Mouse (Mus musculus) forebrain, embryonic 10.5 days (tissue): Measurements from ENCODE around the gene Pmpca. TPM values are rescaled to one million over a fixed set of nuclear protein-coding genes. Genes with fewer than 3 reads are reported as not detected.
A peak's percentile ranks its signal among the peaks of the same experiment; 100 is the strongest.

Experiments
- DNase-seq: peaks from one replicate; pipeline ENCODE4 v3.0.0-alpha.2; 2017; ENCODE audit warnings: low spot score; ENCODE audit errors: extremely low spot score
- H3K27ac ChIP-seq: fragments of 300-500 bp; sonication (generic); 2 replicates; pipeline ENCODE4 v1.5.1; 2016; ENCODE audit warnings: mild to moderate bottlenecking
- H3K27me3 ChIP-seq: fragments of 300-500 bp; sonication (generic); 2 replicates; pipeline ENCODE4 v1.6.1; 2016; ENCODE audit warnings: mild to moderate bottlenecking; ENCODE audit not compliant: poor library complexity, severe bottlenecking
- H3K36me3 ChIP-seq: fragments of 300-500 bp; sonication (generic); replicated peaks from 2 replicates; pipeline ENCODE4 v1.6.1; 2016; ENCODE audit warnings: mild to moderate bottlenecking, moderate library complexity
- H3K4me1 ChIP-seq: fragments of 300-500 bp; sonication (generic); 2 replicates; pipeline ENCODE4 v1.6.1; 2016
- H3K4me3 ChIP-seq: fragments of 300-500 bp; sonication (generic); 2 replicates; pipeline ENCODE4 v1.5.1; 2016; ENCODE audit warnings: mild to moderate bottlenecking, moderate library complexity
- H3K9me3 ChIP-seq: fragments of 300-500 bp; sonication (generic); 2 replicates; pipeline ENCODE4 v1.6.1; 2016; ENCODE audit warnings: mild to moderate bottlenecking, moderate library complexity
- WGBS: fragments of 180-500 bp; shearing (Covaris S2); methylation state at CpG from one replicate; pipeline ENCODE4 v1.1.7; 2016; 5-methylcytosine and 5-hydroxymethylcytosine counted together
- polyA plus RNA-seq: library from polyadenylated mRNA; unstranded; fragments of >200 nt; fragmentation: Nextera tagmentation; extraction: Ambion mirVana; gene quantifications from 2 replicates; pipeline ENCODE4 v1.2.1, GENCODE M21; 2016

Gene Pmpca
- polyA plus RNA-seq, 1 experiment from 2014 or later = 151 TPM

DNA sequence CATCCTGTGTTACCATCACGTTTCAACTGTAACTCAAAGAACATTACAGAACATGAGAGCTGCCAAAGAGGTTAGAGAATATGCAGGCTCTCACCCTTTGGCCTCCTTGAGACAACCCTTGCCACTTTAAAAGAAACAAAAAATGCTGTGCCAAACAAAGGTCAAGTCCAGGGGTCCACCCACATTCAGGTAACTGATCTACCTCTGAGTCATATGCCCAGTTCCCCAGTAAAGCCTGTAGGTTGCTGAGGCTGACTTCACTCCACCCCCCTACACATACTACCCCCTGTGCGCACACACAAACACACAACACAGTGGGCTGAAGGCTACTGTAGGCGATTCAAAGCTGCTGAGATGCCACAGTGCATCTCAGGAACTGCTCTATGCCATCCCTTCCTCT, 1.4 kb upstream of the Pmpca start:
- Histone ChIP-seq H3K36me3 (peaks cover 76% of the 10 kb centered on the region), H3K9me3 (no peaks in the 10 kb centered on the region), H3K27ac (no peak overlapping the region), H3K27me3 (no peaks in the 10 kb centered on the region), H3K4me1 (peaks cover 30% of the 10 kb centered on the region), H3K4me3 (peak overlapping the region; percentile 98)
- 92% methylated on average over 3 of the region's 3 CpGs for WGBS
- DNase-seq = no peak

- H3K27ac ChIP-seq = peak overlapping the region; percentile 92
- 1% methylated on average over 45 of the region's 45 CpGs for WGBS
- H3K9me3 ChIP-seq = no peaks in the 10 kb centered on the region
- no peak for DNase-seq
- H3K4me3 ChIP-seq = peak overlapping the region; percentile 98
- peaks cover 30% of the 10 kb centered on the region for H3K4me1 ChIP-seq
- peaks cover 76% of the 10 kb centered on the region for H3K36me3 ChIP-seq
- no peaks in the 10 kb centered on the region for H3K27me3 ChIP-seq
Measured at GRCm38 (mm10) chr2:26388682-26389153, 421 bp upstream of the Pmpca start.

DNA sequence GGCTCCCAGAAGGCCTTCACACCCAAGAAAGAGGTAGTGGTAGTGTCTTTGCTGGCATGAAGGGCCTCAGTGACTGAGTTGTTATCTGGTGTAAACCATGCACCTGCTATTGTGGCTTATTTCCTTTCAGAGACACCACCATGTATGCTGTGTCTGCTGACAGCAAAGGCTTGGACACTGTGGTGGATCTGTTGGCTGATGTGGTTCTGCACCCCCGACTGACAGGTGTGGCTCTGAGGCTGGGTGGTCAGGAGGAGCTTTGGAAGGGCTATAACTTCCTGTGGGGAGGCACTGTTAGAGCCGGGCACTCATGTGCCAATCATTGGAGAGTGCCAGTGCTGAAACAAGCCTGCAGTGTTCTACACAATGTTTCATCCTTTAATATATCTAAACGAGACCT, 1.8 kb downstream of the Pmpca start:
- WGBS = 86% methylated on average over 3 of the region's 3 CpGs

GRCm38 (mm10) chr2:26391617-26392016, 2.5 kb downstream of the Pmpca start:
- 92% methylated on average over 6 of the region's 6 CpGs for WGBS
- Histone ChIP-seq H3K4me1 (peaks cover 30% of the 10 kb centered on the region), H3K36me3 (peaks cover 76% of the 10 kb centered on the region), H3K27me3 (no peaks in the 10 kb centered on the region), H3K9me3 (no peaks in the 10 kb centered on the region), H3K27ac (no peak overlapping the region), H3K4me3 (no peak overlapping the region)
- DNase-seq = no peak

More for the DNA sequence above, 1.8 kb downstream of the Pmpca start:
- H3K9me3 ChIP-seq = no peaks in the 10 kb centered on the region
- peaks cover 30% of the 10 kb centered on the region for H3K4me1 ChIP-seq
- no peak overlapping the region for H3K27ac ChIP-seq
- H3K4me3 ChIP-seq = 0 out of 2 replicates have a peak overlapping the region, but pooled peaks have one; percentile 98
- no peak for DNase-seq
- peaks cover 76% of the 10 kb centered on the region for H3K36me3 ChIP-seq
- no peaks in the 10 kb centered on the region for H3K27me3 ChIP-seq

DNA sequence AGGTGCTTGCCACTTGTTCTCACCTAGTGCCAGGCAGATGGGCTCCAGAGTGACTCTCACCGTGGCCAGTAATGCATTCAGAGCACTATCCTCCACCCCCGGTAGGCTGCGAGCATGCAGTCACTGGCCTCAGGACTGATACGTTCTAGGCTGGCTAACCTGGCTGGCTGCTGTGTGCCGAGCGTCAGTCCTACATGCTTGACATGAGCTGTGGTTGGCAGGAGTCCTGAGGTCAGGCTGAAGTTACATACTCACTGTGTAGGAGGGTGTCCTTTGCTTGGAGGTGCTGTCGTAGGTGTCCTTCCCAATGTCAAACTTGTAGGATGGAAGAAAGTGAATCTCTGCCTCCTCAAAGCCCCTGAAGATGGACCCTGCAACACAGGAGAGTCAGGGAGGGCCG, 9.8 kb downstream of the Pmpca start:
- Histone ChIP-seq H3K27me3 (no peaks in the 10 kb centered on the region), H3K27ac (no peak overlapping the region), H3K4me1 (no peaks in the 10 kb centered on the region), H3K36me3 (peaks cover 98% of the 10 kb centered on the region), H3K9me3 (no peaks in the 10 kb centered on the region), H3K4me3 (no peak overlapping the region)
- 95% methylated on average over 8 of the region's 8 CpGs for WGBS
- DNase-seq = no peak

- Histone ChIP-seq H3K27me3 (no peaks in the 10 kb centered on the region), H3K9me3 (no peaks in the 10 kb centered on the region), H3K36me3 (peaks cover 91% of the 10 kb centered on the region), H3K4me1 (peaks cover 3% of the 10 kb centered on the region), H3K27ac (no peak overlapping the region), H3K4me3 (no peak overlapping the region)
- no peak for DNase-seq
- WGBS = 95% methylated on average over 5 of the region's 5 CpGs
Measured at GRCm38 (mm10) chr2:26399647-26400046, 10.5 kb downstream of the Pmpca start.

DNA sequence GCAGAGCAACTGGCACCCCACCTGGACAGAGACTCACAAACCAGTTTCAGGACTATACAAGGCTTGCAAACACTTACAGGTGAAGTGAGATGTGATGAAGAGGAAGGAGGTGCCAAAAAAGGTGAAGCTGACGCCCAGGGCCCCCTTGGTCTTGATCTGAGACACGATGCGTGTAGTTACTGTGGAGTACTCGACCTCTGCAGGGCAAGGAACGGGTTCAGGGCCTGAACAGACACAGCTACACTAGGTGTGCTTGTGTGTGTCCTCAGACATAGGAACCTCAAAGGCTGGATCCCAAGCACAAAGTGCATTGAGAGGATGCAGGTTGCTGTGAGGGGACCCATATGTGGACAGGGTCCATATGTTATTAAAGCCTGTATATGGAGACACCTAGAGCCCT, 11.2 kb downstream of the Pmpca start:
- DNase-seq = no peak
- H3K4me3 ChIP-seq = no peak overlapping the region
- peaks cover 8% of the 10 kb centered on the region for H3K4me1 ChIP-seq
- no peaks in the 10 kb centered on the region for H3K27me3 ChIP-seq
- no peaks in the 10 kb centered on the region for H3K9me3 ChIP-seq
- 90% methylated on average over 5 of the region's 5 CpGs for WGBS
- peaks cover 85% of the 10 kb centered on the region for H3K36me3 ChIP-seq
- no peak overlapping the region for H3K27ac ChIP-seq

DNA sequence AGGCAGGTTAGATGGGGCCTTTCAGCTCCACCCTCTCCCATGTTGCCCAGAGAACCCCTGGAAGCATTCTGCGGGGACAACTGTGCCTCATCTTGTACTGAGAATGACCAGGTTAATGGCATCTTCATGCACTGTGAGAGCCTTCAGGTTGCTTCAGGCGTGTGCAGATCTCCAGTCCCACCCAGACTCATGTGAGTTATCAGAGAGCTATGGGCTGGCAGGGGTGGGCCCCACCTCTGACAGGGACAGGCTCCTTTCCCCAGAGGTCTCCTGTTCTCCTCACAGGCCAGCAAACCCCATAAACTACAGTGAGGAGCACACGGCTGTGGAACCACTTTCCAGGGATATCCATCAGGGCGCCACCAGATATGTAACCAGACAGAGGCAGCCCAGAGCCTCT, 11.9 kb downstream of the Pmpca start:
- Histone ChIP-seq H3K27ac (no peak overlapping the region), H3K4me3 (no peak overlapping the region), H3K36me3 (peaks cover 84% of the 10 kb centered on the region), H3K4me1 (peaks cover 16% of the 10 kb centered on the region), H3K9me3 (no peaks in the 10 kb centered on the region), H3K27me3 (no peaks in the 10 kb centered on the region)
- WGBS = 92% methylated on average over 4 of the region's 4 CpGs
- DNase-seq = no peak

DNA sequence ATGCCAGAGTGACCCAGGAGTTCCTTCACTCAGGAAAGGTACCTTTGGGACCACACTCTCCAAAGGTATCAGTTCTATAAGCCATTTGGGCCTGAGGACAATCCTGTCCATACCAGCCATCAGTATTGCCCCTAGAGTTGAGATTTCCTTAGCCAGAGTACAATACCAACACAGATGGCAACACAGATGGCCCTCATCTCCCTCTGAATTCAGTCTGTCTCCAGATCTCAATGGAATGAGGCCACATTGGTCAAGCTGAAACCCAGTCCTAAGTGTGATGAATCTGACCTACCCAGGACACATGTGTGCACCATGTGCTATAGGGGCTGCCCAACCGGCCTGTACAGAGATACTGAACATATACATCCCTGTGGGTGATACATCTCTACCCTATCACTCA, 13.1 kb downstream of the Pmpca start:
- Histone ChIP-seq H3K27me3 (no peaks in the 10 kb centered on the region), H3K4me3 (no peak overlapping the region), H3K27ac (no peak overlapping the region), H3K9me3 (no peaks in the 10 kb centered on the region), H3K36me3 (peaks cover 84% of the 10 kb centered on the region), H3K4me1 (peaks cover 28% of the 10 kb centered on the region)
- DNase-seq = no peak
- 92% methylated on average over 1 of the region's 1 CpGs for WGBS

DNA sequence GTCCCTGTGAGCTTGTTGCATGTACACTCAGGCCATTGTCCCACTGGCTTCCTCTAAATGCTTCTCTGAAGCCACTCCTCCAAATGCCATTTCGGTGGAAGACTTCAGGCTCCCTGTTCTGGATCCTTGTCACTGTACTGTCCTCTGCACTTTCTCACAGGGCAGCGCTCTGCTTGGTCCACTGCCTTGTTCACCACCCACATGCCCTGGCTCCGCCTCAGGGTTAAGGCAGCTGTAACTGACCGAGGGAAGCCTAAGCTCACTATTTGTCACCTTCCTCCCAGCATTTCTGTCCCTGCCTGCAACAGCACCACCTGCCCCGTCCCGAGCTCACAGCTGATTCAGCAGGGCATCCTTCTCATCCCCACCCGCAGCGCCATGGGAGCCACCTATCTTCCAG, 14.2 kb downstream of the Pmpca start:
- no peak for DNase-seq
- H3K4me1 ChIP-seq = peaks cover 39% of the 10 kb centered on the region
- H3K36me3 ChIP-seq = peaks cover 79% of the 10 kb centered on the region
- 85% methylated on average over 8 of the region's 8 CpGs for WGBS
- H3K4me3 ChIP-seq = no peak overlapping the region
- no peak overlapping the region for H3K27ac ChIP-seq
- H3K9me3 ChIP-seq = no peaks in the 10 kb centered on the region
- H3K27me3 ChIP-seq = no peaks in the 10 kb centered on the region

DNA sequence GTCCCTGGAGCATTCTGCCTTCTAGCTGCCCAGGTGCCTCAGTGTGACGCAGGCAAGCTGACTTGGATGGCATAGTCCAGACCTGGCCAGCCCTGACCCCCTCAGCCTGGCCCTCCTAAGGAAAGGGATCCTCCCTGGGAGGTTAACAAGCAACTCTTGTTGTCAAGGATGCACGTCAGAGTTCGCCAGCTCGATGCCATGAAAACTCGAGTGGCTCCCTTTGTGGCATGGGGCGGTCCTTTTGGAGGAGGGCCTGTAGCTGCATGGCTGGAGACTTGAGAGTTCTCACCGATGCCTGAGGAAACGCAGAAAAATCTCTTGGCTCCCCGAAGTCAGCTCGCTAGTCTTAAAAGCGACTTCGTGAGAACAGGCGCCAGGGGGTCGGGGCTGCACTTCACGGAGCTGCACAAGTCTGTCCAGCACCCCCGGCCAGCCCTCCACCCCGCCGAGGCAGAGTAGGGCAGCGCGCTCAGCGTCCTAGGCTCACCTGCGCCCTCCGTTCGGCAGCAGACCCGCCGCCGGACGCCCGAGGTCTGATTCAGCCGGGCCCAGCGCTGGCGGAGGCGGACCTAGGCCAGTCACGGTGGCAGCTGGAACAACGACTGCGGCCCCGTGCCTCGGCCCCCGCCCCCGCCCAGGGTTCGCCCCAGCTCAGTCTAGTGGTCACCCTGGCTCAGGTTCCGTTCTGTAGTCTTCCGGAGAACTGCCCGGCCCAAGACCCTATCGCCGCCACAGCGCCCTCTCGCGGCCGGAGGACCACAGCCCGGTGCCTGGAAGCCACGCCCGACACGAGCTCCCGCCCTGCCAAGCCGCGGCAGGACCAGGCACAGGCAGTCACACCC, 19.6 kb downstream of the Pmpca start, which contains the start of gene Inpp5e:
Inpp5e (minus strand) TSS at position 689 of the 842 bp plus-strand sequence.
- Histone ChIP-seq H3K27ac (peak within 1 kb of the TSS; percentile 95), H3K36me3 (peaks cover 67% of the 10 kb centered on the region)

GRCm38 (mm10) chr2:26409362-26409761, 20.2 kb downstream of the Pmpca start:
- H3K4me3 ChIP-seq = peak overlapping the region; percentile 96
- DNase-seq = no peak
- H3K27ac ChIP-seq = peak overlapping the region; percentile 95; the same call in 1 of the 2 replicates
- H3K27me3 ChIP-seq = no peaks in the 10 kb centered on the region
- peaks cover 72% of the 10 kb centered on the region for H3K36me3 ChIP-seq
- WGBS = 60% methylated on average over 3 of the region's 3 CpGs
- H3K9me3 ChIP-seq = no peaks in the 10 kb centered on the region
- peaks cover 49% of the 10 kb centered on the region for H3K4me1 ChIP-seq

More for the DNA sequence above, 19.6 kb downstream of the Pmpca start, which contains the start of gene Inpp5e:
- under 1% methylated on average over 57 of the region's 57 CpGs for WGBS
- Histone ChIP-seq H3K4me1 (peaks cover 49% of the 10 kb centered on the region), H3K27me3 (no peaks in the 10 kb centered on the region), H3K9me3 (no peaks in the 10 kb centered on the region), H3K4me3 (peak within 1 kb of the TSS; percentile 96)
- DNase-seq = peak; percentile 98

GRCm38 (mm10) chr2:26410091-26410490, 21.0 kb downstream of the Pmpca start:
- Histone ChIP-seq H3K36me3 (peaks cover 79% of the 10 kb centered on the region), H3K27ac (no peak overlapping the region), H3K27me3 (no peaks in the 10 kb centered on the region), H3K9me3 (no peaks in the 10 kb centered on the region), H3K4me1 (peaks cover 42% of the 10 kb centered on the region), H3K4me3 (no peak overlapping the region)
- DNase-seq = no peak
- WGBS = 81% methylated on average over 5 of the region's 5 CpGs
